Mouse (Mus musculus) hindbrain, postnatal 0 days (tissue): ENCODE data around the gene Myd88. TPM values are rescaled to one million over a fixed set of nuclear protein-coding genes. Genes with fewer than 3 reads are reported as not detected.
A peak's percentile ranks its signal among the peaks of the same experiment; 100 is the strongest.

Experiments
- ATAC-seq: fragments of 200-750 bp; cut with Nextera tagmentation; 2 replicates; pipeline ENCODE4 v1.8.0; 2017; ENCODE audit warnings: mild to moderate bottlenecking, moderate TSS enrichment, moderate library complexity
- DNase-seq: peaks from one replicate; pipeline ENCODE4 v3.0.0-alpha.2; 2015; ENCODE audit warnings: low spot score
- H3K27ac ChIP-seq: fragments of 300-500 bp; sonication (generic); 2 replicates; pipeline ENCODE4 v1.5.1; 2014; ENCODE audit warnings: mild to moderate bottlenecking
- H3K27me3 ChIP-seq: fragments of 300-500 bp; sonication (generic); 2 replicates; pipeline ENCODE4 v1.6.1; 2014; ENCODE audit warnings: low read length, mixed read lengths; ENCODE audit not compliant: insufficient read depth
- H3K36me3 ChIP-seq: fragments of 300-500 bp; sonication (generic); 2 replicates; pipeline ENCODE4 v1.6.1; 2014; ENCODE audit warnings: low read length, mixed read lengths; ENCODE audit not compliant: insufficient read depth
- H3K4me1 ChIP-seq: fragments of 300-500 bp; sonication (generic); 2 replicates; pipeline ENCODE4 v1.6.1; 2014; ENCODE audit warnings: antibody characterized with exemption, low read length, mixed read lengths; ENCODE audit not compliant: insufficient read depth
- H3K4me2 ChIP-seq: fragments of 300-500 bp; sonication (generic); 2 replicates; pipeline ENCODE4 v1.6.1; 2014; ENCODE audit warnings: low read depth, mild to moderate bottlenecking, low read length, moderate library complexity, mixed read lengths
- H3K4me3 ChIP-seq: fragments of 300-500 bp; sonication (generic); 2 replicates; pipeline ENCODE4 v1.5.1; 2014; ENCODE audit warnings: low read length
- H3K9ac ChIP-seq: fragments of 300-500 bp; sonication (generic); replicated peaks from 2 replicates; pipeline ENCODE4 v1.6.1; 2014; ENCODE audit warnings: mild to moderate bottlenecking, low read length, moderate library complexity, mixed read lengths
- H3K9me3 ChIP-seq: fragments of 300-500 bp; sonication (generic); 2 replicates; pipeline ENCODE4 v1.6.1; 2016; ENCODE audit warnings: low read length, mixed read lengths
- CTCF ChIP-seq: IDR thresholded peaks from 2 replicates; pipeline ENCODE4 v1.5.1; 2016; ENCODE audit warnings: antibody characterized with exemption, control low read depth, low read depth
- WGBS: fragments of 180-500 bp; shearing (Covaris S2); extraction: QIAGEN DNeasy Blood & Tissue Kit; methylation state at CpG from one replicate; pipeline ENCODE4 v1.1.7; 2014; 5-methylcytosine and 5-hydroxymethylcytosine counted together
- polyA plus RNA-seq: library from polyadenylated mRNA; unstranded; fragments of >200 nt; fragmentation: Nextera tagmentation; extraction: Ambion mirVana; gene quantifications from 2 replicates; pipeline ENCODE4 v1.2.1, GENCODE M21; 2015
- total RNA-seq: library from RNA; depleted of rRNA; stranded (reverse); fragments of >200 nt; gene quantifications from 2 replicates; pipeline ENCODE4 v1.2.3, GENCODE M21; 2014

Gene Myd88
- total and polyA plus RNA-seq, 2 experiments from 2014 or later: 3.9 to 5.2 TPM

- peak; percentile 93 for ATAC-seq
- peak; percentile 89 for TF ChIP-seq CTCF
- 2% methylated on average over 62 of the region's 65 CpGs for WGBS
Observed at GRCm38 (mm10) chr9:119357331-119358057, 16.3 kb upstream of the Myd88 start, which contains the start of gene Xylb. Gene Xylb, plus strand, starts transcription at chr9:119357381.

GRCm38 (mm10) chr9:119355943-119356342 lies 14.7 kb upstream of the Myd88 start:
- ATAC-seq (no peak), DNase-seq (no peak)
- no peaks in the 10 kb centered on the region for H3K27me3 ChIP-seq
- H3K9me3 ChIP-seq: no peaks in the 10 kb centered on the region
- 81% methylated on average over 6 of the region's 6 CpGs for WGBS
- no peaks in the 10 kb centered on the region for H3K4me1 ChIP-seq
- no peak overlapping the region for H3K4me3 ChIP-seq
- H3K9ac ChIP-seq: no peak overlapping the region
- TF ChIP-seq CTCF: no peak
- no peak overlapping the region for H3K4me2 ChIP-seq
- no peak overlapping the region for H3K27ac ChIP-seq
- H3K36me3 ChIP-seq: no peaks in the 10 kb centered on the region; the same call in 1 of the 2 replicates

More at GRCm38 (mm10) chr9:119357331-119358057, 16.3 kb upstream of the Myd88 start, which contains the start of gene Xylb:
- H3K27me3 ChIP-seq: no peaks in the 10 kb centered on the region
- H3K4me3 ChIP-seq: peak within 1 kb of the TSS; percentile 66
- no peaks in the 10 kb centered on the region for H3K9me3 ChIP-seq
- H3K4me1 ChIP-seq: no peaks in the 10 kb centered on the region
- DNase-seq: peak; percentile 94
- H3K36me3 ChIP-seq: no peaks in the 10 kb centered on the region
- H3K9ac ChIP-seq: peak within 1 kb of the TSS; percentile 62
- no peak within 1 kb of the TSS for H3K27ac ChIP-seq
- peak within 1 kb of the TSS; percentile 87 for H3K4me2 ChIP-seq

- ATAC-seq: no peak
- H3K4me2 ChIP-seq: no peak overlapping the region
- peaks cover 6% of the 10 kb centered on the region; the same call in 1 of the 2 replicates for H3K36me3 ChIP-seq
- H3K4me3 ChIP-seq: no peak overlapping the region
- no peaks in the 10 kb centered on the region for H3K4me1 ChIP-seq
- 76% methylated on average over 6 of the region's 6 CpGs for WGBS
- no peak overlapping the region for H3K27ac ChIP-seq
- DNase-seq: no peak
- H3K9me3 ChIP-seq: no peaks in the 10 kb centered on the region
- no peaks in the 10 kb centered on the region for H3K27me3 ChIP-seq
- no peak for TF ChIP-seq CTCF
- H3K9ac ChIP-seq: no peak overlapping the region
Observed at GRCm38 (mm10) chr9:119353926-119354325, 12.7 kb upstream of the Myd88 start.

GRCm38 (mm10) chr9:119352060-119352459 lies 10.8 kb upstream of the Myd88 start:
- peak; percentile 80 for TF ChIP-seq CTCF
- WGBS: 24% methylated on average over 4 of the region's 4 CpGs

GRCm38 (mm10) chr9:119350947-119351705 lies 9.9 kb upstream of the Myd88 start:
- Histone ChIP-seq H3K4me3 (no peak overlapping the region), H3K9ac (no peak overlapping the region), H3K27me3 (no peaks in the 10 kb centered on the region), H3K36me3 (peaks cover 15% of the 10 kb centered on the region), H3K9me3 (no peaks in the 10 kb centered on the region), H3K27ac (no peak overlapping the region), H3K4me2 (no peak overlapping the region), H3K4me1 (no peaks in the 10 kb centered on the region)
- no peak for TF ChIP-seq CTCF
- 90% methylated on average over 10 of the region's 10 CpGs for WGBS
- no peak for ATAC-seq
- no peak for DNase-seq

More at GRCm38 (mm10) chr9:119352060-119352459, 10.8 kb upstream of the Myd88 start:
- no peak overlapping the region for H3K9ac ChIP-seq
- peaks cover 14% of the 10 kb centered on the region for H3K36me3 ChIP-seq
- H3K9me3 ChIP-seq: no peaks in the 10 kb centered on the region
- H3K4me3 ChIP-seq: no peak overlapping the region
- DNase-seq (peak; percentile 81), ATAC-seq (peak; percentile 85)
- no peak overlapping the region for H3K4me2 ChIP-seq
- H3K4me1 ChIP-seq: no peaks in the 10 kb centered on the region
- H3K27ac ChIP-seq: no peak overlapping the region
- no peaks in the 10 kb centered on the region for H3K27me3 ChIP-seq

GRCm38 (mm10) chr9:119350531-119350930 lies 9.3 kb upstream of the Myd88 start:
- Histone ChIP-seq H3K9me3 (no peaks in the 10 kb centered on the region), H3K4me3 (no peak overlapping the region), H3K4me1 (no peaks in the 10 kb centered on the region), H3K4me2 (no peak overlapping the region), H3K27me3 (no peaks in the 10 kb centered on the region), H3K27ac (no peak overlapping the region), H3K36me3 (peaks cover 21% of the 10 kb centered on the region), H3K9ac (no peak overlapping the region)
- ATAC-seq (no peak), DNase-seq (no peak)
- WGBS: 80% methylated on average over 3 of the region's 3 CpGs
- no peak for TF ChIP-seq CTCF
